Mouse (Mus musculus) C2C12 (cell line): ENCODE measurements around the gene Car11. TPM values are rescaled to one million over a fixed set of nuclear protein-coding genes. Genes with fewer than 3 reads are reported as not detected.

Source experiments
- H3K27me3 ChIP-seq: one replicate; pipeline ENCODE4 v1.6.1; 2011; ENCODE audit not compliant: control insufficient read depth, insufficient read depth, insufficient read length
- H3K36me3 ChIP-seq: one replicate; pipeline ENCODE4 v1.6.1; 2011; ENCODE audit not compliant: control insufficient read depth, insufficient read depth
- H3K4me3 ChIP-seq: one replicate; pipeline ENCODE4 v1.5.1; 2011; ENCODE audit warnings: mild to moderate bottlenecking, control low read depth; ENCODE audit not compliant: poor library complexity, insufficient read depth, severe bottlenecking
- H3K79me2 ChIP-seq: one replicate; pipeline ENCODE4 v1.6.1; 2011; ENCODE audit not compliant: control insufficient read depth, insufficient read depth
- H3K79me3 ChIP-seq: one replicate; pipeline ENCODE4 v1.6.1; 2011; ENCODE audit warnings: low read depth, control low read depth
- H3ac ChIP-seq: one replicate; pipeline ENCODE3; 2011; ENCODE audit warnings: low read depth; ENCODE audit not compliant: control insufficient read depth, insufficient read length
- CEBPB ChIP-seq: IDR thresholded peaks from one replicate; pipeline ENCODE4 v1.6.1; 2011; ENCODE audit warnings: low read depth, mild to moderate bottlenecking, control low read depth, moderate library complexity
- CTCF ChIP-seq: IDR thresholded peaks from one replicate; pipeline ENCODE4 v1.5.1; 2011; ENCODE audit not compliant: control insufficient read depth, insufficient read depth, insufficient read length
- FOSL1 ChIP-seq: IDR thresholded peaks from one replicate; pipeline ENCODE4 v1.8.0; 2011; ENCODE audit warnings: mild to moderate bottlenecking, low read length; ENCODE audit not compliant: poor library complexity, insufficient read depth, severe bottlenecking
- MAX ChIP-seq: IDR thresholded peaks from one replicate; pipeline ENCODE4 v1.6.1; 2011; ENCODE audit warnings: mild to moderate bottlenecking, control low read depth
- MYOD1 ChIP-seq: IDR thresholded peaks from one replicate; pipeline ENCODE4 v1.6.1; 2011; ENCODE audit warnings: low read depth; ENCODE audit not compliant: control insufficient read depth, insufficient read length
- MYOG ChIP-seq: IDR thresholded peaks from one replicate; pipeline ENCODE4 v1.6.1; 2011; ENCODE audit not compliant: control insufficient read depth, insufficient read length; ENCODE audit errors: extremely low read depth
- USF1 ChIP-seq: IDR thresholded peaks from one replicate; pipeline ENCODE4 v1.6.1; 2011; ENCODE audit warnings: low read depth, mild to moderate bottlenecking, control low read depth, moderate library complexity
- polyA plus RNA-seq: library from polyadenylated mRNA; unstranded; fragments of >200 nt; fragmentation: generic; extraction: Trizol; gene quantifications from one replicate; pipeline ENCODE4 v1.2.1, GENCODE M21; 2012; ENCODE audit warnings: missing spikeins

Car11 gene
- polyA plus RNA-seq, 1 experiment, result 0.44 TPM

- no peaks in the 10 kb centered on the region for H3K79me2 ChIP-seq
- no peak overlapping the region for H3ac ChIP-seq
- H3K36me3 ChIP-seq, result no peaks in the 10 kb centered on the region
- no peaks in the 10 kb centered on the region for H3K27me3 ChIP-seq
- no peak overlapping the region for H3K4me3 ChIP-seq
- H3K79me3 ChIP-seq, result no peaks in the 10 kb centered on the region
- TF ChIP-seq FOSL1 (no peak), MAX (no peak), CTCF (no peak), CEBPB (no peak), MYOG (no peak), MYOD1 (no peak), USF1 (no peak)
Observed at GRCm38 (mm10) chr7:45681046-45681736, 18.5 kb upstream of the Car11 start.

- H3K79me3 ChIP-seq, result no peaks in the 10 kb centered on the region
- no peak overlapping the region for H3K4me3 ChIP-seq
- no peak overlapping the region for H3ac ChIP-seq
- peak; percentile 93 for TF ChIP-seq CTCF
- TF ChIP-seq MAX, result no peak
- H3K79me2 ChIP-seq, result no peaks in the 10 kb centered on the region
- H3K36me3 ChIP-seq, result no peaks in the 10 kb centered on the region
- no peaks in the 10 kb centered on the region for H3K27me3 ChIP-seq
Observed at GRCm38 (mm10) chr7:45682144-45683126, 17.2 kb upstream of the Car11 start.

- no peaks in the 10 kb centered on the region for H3K79me2 ChIP-seq
- H3ac ChIP-seq, result no peak within 1 kb of the TSS
- H3K36me3 ChIP-seq, result no peaks in the 10 kb centered on the region
- H3K27me3 ChIP-seq, result no peaks in the 10 kb centered on the region
- TF ChIP-seq MAX (no peak), USF1 (no peak), FOSL1 (no peak), MYOD1 (no peak), CTCF (no peak), MYOG (no peak), CEBPB (no peak)
- H3K79me3 ChIP-seq, result no peaks in the 10 kb centered on the region
- no peak within 1 kb of the TSS for H3K4me3 ChIP-seq
Observed at GRCm38 (mm10) chr7:45683396-45684050, 16.1 kb upstream of the Car11 start, which contains the start of gene Ntn5. Ntn5 (plus strand) TSS chr7:45684022.

GRCm38 (mm10) chr7:45685811-45686210, 13.8 kb upstream of the Car11 start:
- Histone ChIP-seq H3K79me3 (no peaks in the 10 kb centered on the region), H3ac (no peak overlapping the region), H3K4me3 (no peak overlapping the region), H3K27me3 (no peaks in the 10 kb centered on the region), H3K79me2 (no peaks in the 10 kb centered on the region), H3K36me3 (no peaks in the 10 kb centered on the region)
- TF ChIP-seq USF1 (no peak), MAX (no peak), MYOG (no peak), CEBPB (no peak), CTCF (no peak), MYOD1 (no peak), FOSL1 (no peak)

GRCm38 (mm10) chr7:45686841-45687240, 12.8 kb upstream of the Car11 start:
- no peaks in the 10 kb centered on the region for H3K79me2 ChIP-seq
- no peak for TF ChIP-seq MAX
- H3K4me3 ChIP-seq, result no peak overlapping the region
- no peaks in the 10 kb centered on the region for H3K79me3 ChIP-seq
- no peak overlapping the region for H3ac ChIP-seq
- H3K36me3 ChIP-seq, result no peaks in the 10 kb centered on the region
- H3K27me3 ChIP-seq, result no peaks in the 10 kb centered on the region
